Mouse (Mus musculus) midbrain, embryonic 11.5 days (tissue): Measurements from ENCODE around the gene Olfr1391. TPM values are rescaled to one million over a fixed set of nuclear protein-coding genes. Genes with fewer than 3 reads are reported as not detected.

Experiments
- ATAC-seq: fragments of 200-750 bp; cut with Nextera tagmentation; 2 replicates; pipeline ENCODE4 v1.8.0; 2017; ENCODE audit warnings: moderate TSS enrichment, moderate library complexity; ENCODE audit not compliant: low FRiP score
- DNase-seq: peaks from one replicate; pipeline ENCODE4 v3.0.0; 2015; ENCODE audit warnings: low spot score; ENCODE audit errors: missing footprints
- H3K27ac ChIP-seq: fragments of 300-500 bp; sonication (generic); 2 replicates; pipeline ENCODE4 v1.5.1; 2014; ENCODE audit warnings: low read depth, low read length
- H3K27me3 ChIP-seq: fragments of 300-500 bp; sonication (generic); 2 replicates; pipeline ENCODE4 v1.6.1; 2014; ENCODE audit warnings: mild to moderate bottlenecking, low read length, moderate library complexity, mixed read lengths; ENCODE audit not compliant: control insufficient read depth, insufficient read depth
- H3K36me3 ChIP-seq: fragments of 300-500 bp; sonication (generic); 2 replicates; pipeline ENCODE4 v1.6.1; 2014; ENCODE audit warnings: mild to moderate bottlenecking, low read length, moderate library complexity, mixed read lengths; ENCODE audit not compliant: control insufficient read depth, insufficient read depth
- H3K4me1 ChIP-seq: fragments of 300-500 bp; sonication (generic); 2 replicates; pipeline ENCODE4 v1.6.1; 2014; ENCODE audit warnings: low read length; ENCODE audit not compliant: control insufficient read depth, insufficient read depth
- H3K4me2 ChIP-seq: fragments of 300-500 bp; sonication (generic); 2 replicates; pipeline ENCODE4 v1.6.1; 2014; ENCODE audit warnings: mild to moderate bottlenecking, moderate library complexity
- H3K4me3 ChIP-seq: fragments of 300-500 bp; sonication (generic); 2 replicates; pipeline ENCODE4 v1.5.1; 2014; ENCODE audit warnings: low read depth, low read length
- H3K9ac ChIP-seq: fragments of 300-500 bp; sonication (generic); 2 replicates; pipeline ENCODE4 v1.6.1; 2014; ENCODE audit warnings: low read length
- H3K9me3 ChIP-seq: fragments of 300-500 bp; sonication (generic); 2 replicates; pipeline ENCODE4 v1.6.1; 2016; ENCODE audit warnings: low read length; ENCODE audit not compliant: control insufficient read depth
- WGBS: fragments of 180-500 bp; shearing (Covaris S2); extraction: QIAGEN DNeasy Blood & Tissue Kit; methylation state at CpG from one replicate; pipeline ENCODE4 v1.1.7; 2014; 5-methylcytosine and 5-hydroxymethylcytosine counted together
- polyA plus RNA-seq: library from polyadenylated mRNA; unstranded; fragments of >200 nt; fragmentation: Nextera tagmentation; extraction: Ambion mirVana; gene quantifications from 2 replicates; pipeline ENCODE4 v1.2.1, GENCODE M21; 2014

Olfr1391 gene
- polyA plus RNA-seq, 1 experiment from 2014 or later: not detected

GRCm38 (mm10) chr11:49329686-49330085 lies 7.1 kb downstream of the Olfr1391 start:
- no peaks in the 10 kb centered on the region for H3K36me3 ChIP-seq
- no peak overlapping the region for H3K4me3 ChIP-seq
- ATAC-seq: no peak
- no peaks in the 10 kb centered on the region for H3K9me3 ChIP-seq
- H3K4me1 ChIP-seq: no peaks in the 10 kb centered on the region
- H3K9ac ChIP-seq: no peak overlapping the region
- no peak overlapping the region for H3K4me2 ChIP-seq
- H3K27ac ChIP-seq: no peak overlapping the region
- no peaks in the 10 kb centered on the region for H3K27me3 ChIP-seq
- DNase-seq: no peak
- WGBS: 73% methylated on average over 1 of the region's 1 CpGs

GRCm38 (mm10) chr11:49334888-49335287 lies 12.3 kb downstream of the Olfr1391 start, which contains the start of gene Olfr1390:
Gene Olfr1390, plus strand, starts transcription at chr11:49335188.
- DNase-seq: no peak
- no peak for ATAC-seq
- H3K27ac ChIP-seq: no peak within 1 kb of the TSS
- no peaks in the 10 kb centered on the region for H3K36me3 ChIP-seq
- 88% methylated on average over 1 of the region's 1 CpGs for WGBS
- no peaks in the 10 kb centered on the region for H3K9me3 ChIP-seq
- H3K4me1 ChIP-seq: no peaks in the 10 kb centered on the region
- no peak within 1 kb of the TSS for H3K4me3 ChIP-seq
- H3K27me3 ChIP-seq: no peaks in the 10 kb centered on the region
- H3K9ac ChIP-seq: no peak within 1 kb of the TSS
- H3K4me2 ChIP-seq: no peak within 1 kb of the TSS

GRCm38 (mm10) chr11:49337150-49337832 lies 14.7 kb downstream of the Olfr1391 start:
- H3K36me3 ChIP-seq: no peaks in the 10 kb centered on the region
- ATAC-seq: no peak
- H3K27me3 ChIP-seq: no peaks in the 10 kb centered on the region
- no peaks in the 10 kb centered on the region for H3K9me3 ChIP-seq
- H3K4me1 ChIP-seq: no peaks in the 10 kb centered on the region
- H3K27ac ChIP-seq: no peak overlapping the region
- no peak for DNase-seq
- H3K4me2 ChIP-seq: no peak overlapping the region
- H3K9ac ChIP-seq: no peak overlapping the region
- no peak overlapping the region for H3K4me3 ChIP-seq
- WGBS: 72% methylated on average over 4 of the region's 4 CpGs

Other genes starting within 250 kb of the Olfr1391 start
- 0.40 and 0.41 TPM in 2 replicates for gene Ifi47, start 246.2 kb upstream of the Olfr1391 start, polyA plus RNA-seq
- gene Olfr1396, start 207.9 kb upstream of the Olfr1391 start, polyA plus RNA-seq: not detected in 2 replicates
- not detected in 2 replicates for gene Olfr1395, start 180.5 kb upstream of the Olfr1391 start, polyA plus RNA-seq
- gene Olfr1394, start 168.4 kb upstream of the Olfr1391 start, polyA plus RNA-seq: not detected in 2 replicates
- gene Btnl9, start 135.6 kb upstream of the Olfr1391 start, polyA plus RNA-seq: 0.43 TPM in 1 of 2 replicates, not detected in the other
- gene Zfp62, start 119.5 kb upstream of the Olfr1391 start, polyA plus RNA-seq: 65.4 and 70.2 TPM in 2 replicates
- 30.1 and 30.5 TPM in 2 replicates for gene Mgat1, start 78.6 kb upstream of the Olfr1391 start, polyA plus RNA-seq
- gene Olfr1393, start 44.4 kb upstream of the Olfr1391 start, polyA plus RNA-seq: not detected in 2 replicates
- gene Olfr1392, start 37.5 kb upstream of the Olfr1391 start, polyA plus RNA-seq: not detected in 2 replicates
- gene Olfr10, start 18.0 kb upstream of the Olfr1391 start, polyA plus RNA-seq: not detected in 2 replicates
- not detected in 2 replicates for gene Olfr1390, start 12.4 kb downstream of the Olfr1391 start, polyA plus RNA-seq
- gene Olfr1389, start 100.3 kb downstream of the Olfr1391 start, polyA plus RNA-seq: not detected in 2 replicates
- gene Olfr1388, start 113.9 kb downstream of the Olfr1391 start, polyA plus RNA-seq: 0.07 and 0.08 TPM in 2 replicates
- not detected in 2 replicates for gene Olfr1387, start 132.6 kb downstream of the Olfr1391 start, polyA plus RNA-seq
- not detected in 2 replicates for gene Olfr1386, start 142.3 kb downstream of the Olfr1391 start, polyA plus RNA-seq
- not detected in 2 replicates for gene Olfr1385, start 166.3 kb downstream of the Olfr1391 start, polyA plus RNA-seq
- not detected in 2 replicates for gene Olfr1384, start 184.0 kb downstream of the Olfr1391 start, polyA plus RNA-seq
- gene Olfr1383, start 196.9 kb downstream of the Olfr1391 start, polyA plus RNA-seq: not detected in 2 replicates
- not detected in 2 replicates for gene Olfr1382, start 205.5 kb downstream of the Olfr1391 start, polyA plus RNA-seq
- gene Olfr1381, start 220.7 kb downstream of the Olfr1391 start, polyA plus RNA-seq: not detected in 2 replicates
- gene Olfr1380, start 234.1 kb downstream of the Olfr1391 start, polyA plus RNA-seq: not detected in 2 replicates